Mouse (Mus musculus): ENCODE data around the gene Gpr37l1. TPM values are rescaled to one million over a fixed set of nuclear protein-coding genes. Genes with fewer than 3 reads are reported as not detected.
"Not testable (repeated sequence)": the region's sequence is repeated elsewhere in the genome, so short reads cannot be mapped to it uniquely, and the experiment has no call there.

Gene Gpr37l1
- polyA plus RNA-seq, 1 experiment from 2014 or later, result not detected

DNA sequence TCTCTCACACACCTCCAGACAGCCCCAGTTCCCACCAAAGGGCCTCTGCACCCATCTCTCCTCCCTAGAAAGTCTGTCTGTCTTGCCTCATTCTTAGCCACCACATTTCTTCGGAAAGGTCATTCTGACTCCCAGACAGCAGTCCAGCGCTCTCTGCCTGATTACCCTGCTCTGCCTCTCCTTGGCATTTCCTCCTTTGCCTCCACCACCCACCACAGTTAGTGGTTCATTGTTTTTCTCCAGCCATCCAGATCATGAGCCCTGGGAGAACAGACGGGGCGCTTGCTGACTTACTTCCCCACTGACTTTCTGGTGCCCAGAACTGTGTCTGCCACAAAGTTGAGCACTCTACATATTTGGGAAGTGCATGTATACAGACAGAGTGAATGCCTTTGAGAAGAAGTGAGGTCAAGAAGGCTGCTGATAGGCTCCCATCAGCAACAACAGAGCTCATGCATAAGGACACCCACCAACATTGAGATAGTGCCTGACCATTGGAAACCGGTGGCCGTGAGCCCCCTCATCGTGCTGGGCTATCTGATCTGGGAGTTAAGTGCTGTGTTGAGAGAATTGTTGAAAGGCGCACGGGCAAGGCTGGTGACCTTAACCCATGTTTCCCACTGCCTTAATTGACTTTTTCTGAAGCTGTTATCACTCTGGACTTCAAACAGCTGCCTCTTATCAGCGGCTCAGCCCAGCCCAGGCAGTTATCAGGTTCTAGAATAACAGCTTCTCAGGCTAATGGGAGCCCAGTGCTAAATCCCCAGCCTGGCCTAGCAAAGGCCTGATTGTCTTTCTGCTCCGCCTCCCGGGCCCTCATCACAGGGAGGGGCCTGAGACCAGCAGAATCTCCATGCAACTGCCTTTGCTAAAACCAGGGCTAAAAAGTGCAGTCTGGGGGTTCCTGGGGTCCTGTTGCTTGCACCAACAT is 37.0 kb upstream of the Gpr37l1 start:
- 21% methylated on average over 12 of the region's 12 CpGs for WGBS
- Histone ChIP-seq H3K4me1 (ENCODE audit: insufficient read depth) (peaks cover 2% of the 10 kb centered on the region; the same call in 1 of the 2 replicates), H3K4me3 (ENCODE audit: low read depth, low read length) (no peak overlapping the region), H3K4me2 (no peak overlapping the region), H3K36me3 (ENCODE audit: insufficient read depth) (no peaks in the 10 kb centered on the region), H3K27ac (ENCODE audit: low read depth) (no peak overlapping the region), H3K27me3 (ENCODE audit: insufficient read depth, low read length) (no peaks in the 10 kb centered on the region), H3K9ac (no peak overlapping the region), H3K9me3 (ENCODE audit: low read depth, low read length) (no peaks in the 10 kb centered on the region)
- TF ChIP-seq CTCF (IDR thresholded peaks at IDR 0.05; ENCODE audit: low read depth), result no peak
- ATAC-seq (ENCODE audit: insufficient read depth) (no peak), DNase-seq (peak; percentile 20)

DNA sequence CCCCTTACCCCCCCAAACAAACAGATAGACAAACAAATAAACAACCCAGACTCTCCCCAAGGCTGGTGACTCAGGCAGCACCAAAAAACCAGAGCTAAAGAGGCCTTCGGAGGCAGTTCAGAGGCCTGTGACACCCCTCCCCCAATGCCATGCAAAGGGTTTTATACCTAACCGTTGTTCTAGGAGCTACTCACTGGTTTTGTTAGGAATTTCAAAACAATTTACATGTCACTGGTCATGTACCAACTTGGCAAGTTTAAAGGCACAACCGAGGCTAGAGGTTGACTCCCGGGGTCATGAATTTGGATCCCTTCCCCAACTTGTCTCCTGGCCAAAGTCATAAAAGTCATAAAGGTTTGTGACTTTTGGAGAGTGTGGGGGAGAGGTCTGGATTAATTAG is 32.9 kb upstream of the Gpr37l1 start:
- H3K9ac ChIP-seq, result no peak overlapping the region
- no peak overlapping the region for H3K4me3 ChIP-seq (ENCODE audit: low read depth, low read length)
- no peak for TF ChIP-seq CTCF (IDR thresholded peaks at IDR 0.05; ENCODE audit: low read depth)
- no peak for ATAC-seq (ENCODE audit: insufficient read depth)
- no peaks in the 10 kb centered on the region for H3K36me3 ChIP-seq (ENCODE audit: insufficient read depth)
- no peak overlapping the region for H3K27ac ChIP-seq (ENCODE audit: low read depth)
- no peak overlapping the region for H3K4me2 ChIP-seq
- 75% methylated on average over 4 of the region's 4 CpGs for WGBS
- no peaks in the 10 kb centered on the region for H3K27me3 ChIP-seq (ENCODE audit: insufficient read depth, low read length)
- H3K9me3 ChIP-seq (ENCODE audit: low read depth, low read length), result no peaks in the 10 kb centered on the region
- H3K4me1 ChIP-seq (ENCODE audit: insufficient read depth), result peaks cover 2% of the 10 kb centered on the region; the same call in 1 of the 2 replicates
- no peak for DNase-seq

DNA sequence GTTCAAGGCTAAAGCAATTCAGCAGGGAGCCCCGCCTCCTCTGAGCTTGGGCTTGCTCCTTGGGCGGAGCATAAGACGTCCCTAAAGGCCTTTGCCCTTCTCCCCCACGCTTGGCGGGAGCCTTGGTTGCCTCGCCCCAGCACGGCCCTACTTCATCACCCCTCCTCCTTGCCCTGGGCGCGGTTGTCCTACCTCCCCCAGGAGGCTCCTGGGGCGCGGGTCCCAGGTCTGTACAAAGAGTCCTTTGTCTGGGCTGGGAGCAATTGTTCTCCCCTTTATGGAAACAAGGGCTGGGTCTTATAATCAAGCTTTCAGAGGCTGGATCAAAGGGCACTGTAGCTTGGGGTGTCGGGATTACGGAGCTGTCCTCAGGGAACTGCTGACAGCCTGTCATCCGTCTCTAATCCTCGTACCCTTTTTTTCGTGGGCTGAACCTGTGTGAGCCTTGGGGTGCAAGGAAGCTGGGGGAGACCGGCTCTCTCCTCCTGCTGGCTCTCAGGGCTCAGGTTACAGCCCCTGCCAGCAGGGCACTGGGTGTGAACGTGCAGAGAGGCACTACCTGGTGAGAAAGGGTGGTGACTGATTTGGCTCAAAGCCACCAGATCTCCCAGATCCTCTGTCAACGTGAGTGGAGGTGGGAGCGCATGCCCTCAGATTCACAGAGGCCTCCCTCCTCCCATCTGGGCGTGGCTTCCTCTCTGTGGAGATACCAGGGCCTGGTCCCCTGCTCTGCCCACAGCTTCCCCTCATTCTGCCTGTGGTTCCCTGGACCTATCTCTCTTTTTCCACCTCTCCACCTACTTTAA is 31.7 kb upstream of the Gpr37l1 start:
- Histone ChIP-seq H3K4me1 (ENCODE audit: insufficient read depth) (peaks cover 2% of the 10 kb centered on the region; the same call in 1 of the 2 replicates), H3K4me3 (ENCODE audit: low read depth, low read length) (no peak overlapping the region; the same call in 1 of the 2 replicates), H3K4me2 (peak overlapping the region; percentile 50), H3K9ac (peak overlapping the region; percentile 15; the same call in 1 of the 2 replicates), H3K27me3 (ENCODE audit: insufficient read depth, low read length) (no peaks in the 10 kb centered on the region), H3K9me3 (ENCODE audit: low read depth, low read length) (no peaks in the 10 kb centered on the region), H3K27ac (ENCODE audit: low read depth) (peak overlapping the region; percentile 91), H3K36me3 (ENCODE audit: insufficient read depth) (no peaks in the 10 kb centered on the region)
- TF ChIP-seq CTCF (IDR thresholded peaks at IDR 0.05; ENCODE audit: low read depth), result no peak
- 3% methylated on average over 21 of the region's 21 CpGs for WGBS
- DNase-seq (peak; percentile 80), ATAC-seq (ENCODE audit: insufficient read depth) (peak; percentile 89)

DNA sequence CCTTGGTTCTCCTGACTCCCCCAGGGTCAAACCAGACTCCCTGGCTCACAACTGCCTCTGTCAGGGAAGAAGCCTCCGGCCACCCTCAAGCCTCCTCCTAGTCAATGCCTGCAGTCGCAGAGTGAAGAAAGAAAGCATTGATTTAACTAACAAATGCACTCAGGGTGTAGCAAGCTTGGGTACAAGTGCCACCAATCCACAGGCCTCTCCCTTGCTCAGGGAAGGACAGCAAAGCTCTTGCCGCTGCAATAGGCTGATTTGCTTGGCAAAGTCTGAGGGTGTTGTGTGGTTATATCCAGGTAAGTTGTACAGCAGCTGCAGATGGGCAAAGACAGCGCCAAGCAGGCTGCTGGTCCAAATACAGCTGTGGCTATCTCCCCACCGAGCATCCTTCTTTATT is 30.9 kb upstream of the Gpr37l1 start:
- H3K9ac ChIP-seq, result no peak overlapping the region
- no peak for TF ChIP-seq CTCF (IDR thresholded peaks at IDR 0.05; ENCODE audit: low read depth)
- H3K9me3 ChIP-seq (ENCODE audit: low read depth, low read length), result no peaks in the 10 kb centered on the region
- no peak for DNase-seq
- H3K4me3 ChIP-seq (ENCODE audit: low read depth, low read length), result no peak overlapping the region
- peak overlapping the region; percentile 91 for H3K27ac ChIP-seq (ENCODE audit: low read depth)
- no peak for ATAC-seq (ENCODE audit: insufficient read depth)
- H3K4me2 ChIP-seq, result peak overlapping the region; percentile 50; the same call in 1 of the 2 replicates
- WGBS, result 49% methylated on average over 5 of the region's 5 CpGs
- no peaks in the 10 kb centered on the region for H3K36me3 ChIP-seq (ENCODE audit: insufficient read depth)
- no peaks in the 10 kb centered on the region for H3K27me3 ChIP-seq (ENCODE audit: insufficient read depth, low read length)
- peaks cover 2% of the 10 kb centered on the region; the same call in 1 of the 2 replicates for H3K4me1 ChIP-seq (ENCODE audit: insufficient read depth)

DNA sequence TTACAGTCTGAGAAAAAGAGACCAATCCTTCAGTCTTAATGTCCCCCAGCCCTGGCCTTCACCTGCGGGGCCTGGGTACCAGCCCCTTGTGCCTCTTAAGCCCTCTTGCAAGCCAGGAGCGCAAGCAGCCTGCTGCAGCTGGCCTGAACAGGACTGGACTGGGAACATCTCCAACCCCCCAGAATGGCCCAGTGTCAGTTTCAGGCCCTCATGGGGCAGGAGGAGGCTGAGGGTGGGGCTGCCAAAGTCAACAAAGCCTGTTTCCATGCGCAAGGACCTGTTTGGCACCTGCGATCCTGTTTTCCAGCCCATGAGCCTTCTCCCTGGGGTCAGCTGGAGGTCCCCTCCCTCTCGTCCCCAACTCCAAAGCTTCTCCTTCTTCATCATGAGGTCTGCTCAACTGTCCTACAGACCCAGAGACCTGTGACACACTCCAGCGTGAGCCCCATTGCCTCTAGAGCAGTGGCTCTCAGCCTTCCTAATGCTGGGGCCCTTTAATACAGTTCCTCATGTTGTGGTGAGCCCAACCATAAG is 28.5 kb upstream of the Gpr37l1 start:
- DNase-seq (no peak), ATAC-seq (ENCODE audit: insufficient read depth) (no peak)
- H3K4me2 ChIP-seq, result no peak overlapping the region
- no peaks in the 10 kb centered on the region for H3K36me3 ChIP-seq (ENCODE audit: insufficient read depth)
- no peak overlapping the region for H3K27ac ChIP-seq (ENCODE audit: low read depth)
- H3K9me3 ChIP-seq (ENCODE audit: low read depth, low read length), result no peaks in the 10 kb centered on the region
- 73% methylated on average over 6 of the region's 6 CpGs for WGBS
- TF ChIP-seq CTCF (IDR thresholded peaks at IDR 0.05; ENCODE audit: low read depth), result no peak
- no peak overlapping the region for H3K9ac ChIP-seq
- no peaks in the 10 kb centered on the region for H3K27me3 ChIP-seq (ENCODE audit: insufficient read depth, low read length)
- H3K4me3 ChIP-seq (ENCODE audit: low read depth, low read length), result no peak overlapping the region
- peaks cover 2% of the 10 kb centered on the region; the same call in 1 of the 2 replicates for H3K4me1 ChIP-seq (ENCODE audit: insufficient read depth)

DNA sequence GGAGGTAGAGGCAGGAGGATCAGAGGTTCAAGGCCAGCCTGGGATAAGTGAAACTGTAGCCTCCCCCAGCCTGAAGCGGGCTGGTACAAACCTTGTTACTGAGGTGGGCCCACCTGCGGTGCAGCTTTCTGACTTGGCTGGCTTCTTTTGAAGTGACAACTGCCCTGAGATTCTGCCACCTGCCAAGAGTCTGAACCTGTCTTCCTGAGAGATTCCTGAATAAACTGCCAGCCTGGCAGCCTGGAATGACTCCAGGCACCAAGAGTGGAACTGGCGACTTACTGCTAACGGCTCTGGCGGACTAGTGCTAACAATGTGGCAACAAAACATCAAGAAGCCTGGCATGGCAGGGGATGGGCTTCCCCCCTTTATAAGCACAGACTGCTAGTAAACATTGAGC is 26.9 kb upstream of the Gpr37l1 start:
- H3K27me3 ChIP-seq (ENCODE audit: insufficient read depth, low read length); H3K9me3 ChIP-seq (ENCODE audit: low read depth, low read length); H3K27ac ChIP-seq (ENCODE audit: low read depth); H3K4me2 ChIP-seq; H3K4me3 ChIP-seq (ENCODE audit: low read depth, low read length); H3K9ac ChIP-seq; H3K36me3 ChIP-seq (ENCODE audit: insufficient read depth); ATAC-seq (ENCODE audit: insufficient read depth); DNase-seq; H3K4me1 ChIP-seq (ENCODE audit: insufficient read depth): not testable (repeated sequence)
- WGBS, result 81% methylated on average over 5 of the region's 5 CpGs

Measured in lung, embryonic 14.5 days (tissue).